Mouse (Mus musculus) G1E (cell line): ENCODE measurements around the gene Cd274.

Experiments used
- CTCF ChIP-seq: IDR thresholded peaks from 2 replicates; pipeline ENCODE4 v1.5.1; 2012; ENCODE audit warnings: low read depth, low read length, inconsistent platforms, mixed read lengths
- TAL1 ChIP-seq: conservative IDR thresholded peaks from 2 replicates; pipeline ENCODE4 v1.6.1; 2012; ENCODE audit warnings: low read depth, low read length, inconsistent platforms, mixed read lengths

GRCm38 (mm10) chr19:29342281-29342680 is 25.0 kb upstream of the Cd274 start:
- TF ChIP-seq CTCF: no peak
- no peak for TF ChIP-seq TAL1
